ENCODE assay signal across 13 mouse cellular contexts in the genomic region with DNA sequence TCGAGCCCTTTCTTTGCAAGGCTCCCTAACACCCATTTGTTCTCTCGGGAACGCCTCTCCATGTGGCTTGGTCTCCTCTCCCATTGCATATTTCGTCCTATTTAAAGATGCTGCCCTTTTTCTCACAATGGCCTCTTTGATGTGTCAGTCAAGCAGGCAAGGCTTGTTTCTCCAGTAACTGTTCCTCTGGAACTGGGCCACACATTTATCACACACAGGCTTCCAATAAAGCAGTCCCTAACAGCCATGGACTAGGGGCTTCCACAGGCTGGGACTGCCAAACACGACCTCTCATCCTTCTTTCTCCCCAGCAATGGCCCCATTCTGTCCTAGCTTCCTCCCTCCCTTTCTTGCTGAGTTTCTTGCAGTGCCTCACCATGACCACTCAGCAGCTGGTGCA. TPM values are rescaled to one million over a fixed set of nuclear protein-coding genes. Genes with fewer than 3 reads are reported as not detected.
DNase-seq lines count a peak whose midpoint lies in the region; ATAC-seq and TF ChIP-seq lines count a peak whose summit lies in the region.
"Had no signal": no experiment of that assay in that cellular context is flagged by ENCODE, and none has a peak within 500 bp of the region (broad histone marks: within the 10 kb centered on the region; RNA-seq: fewer than 3 reads in every experiment).

No protein-coding gene starts in this region.

- intact Hi-C loops in left cerebral cortex, adult 2 months (cut with DNase I): no loop called here

- no peak overlapping the region for H3K9ac ChIP-seq in forebrain, embryonic 14.5 days (ENCODE audit: low read length)
- H3K9ac ChIP-seq in hindbrain, embryonic 16.5 days (ENCODE audit: low read depth, low read length): no peak overlapping the region
- H3K9ac ChIP-seq: kidney, embryonic 15.5 days; liver, embryonic 14.5 days had no signal

- no peak overlapping the region for H3K4me2 ChIP-seq in forebrain, embryonic 14.5 days (ENCODE audit: low read length)
- no peak overlapping the region for H3K4me2 ChIP-seq in hindbrain, embryonic 16.5 days (ENCODE audit: low read length)
- H3K4me2 ChIP-seq: kidney, embryonic 15.5 days had no signal

- peak; percentile 14 for ATAC-seq in forebrain, embryonic 14.5 days
- ATAC-seq in hindbrain, embryonic 16.5 days: peak; percentile 70

- no peak overlapping the region for H3K4me3 ChIP-seq in left cerebral cortex, adult 2 months
- H3K4me3 ChIP-seq in forebrain, embryonic 14.5 days (ENCODE audit: low read depth, low read length): no peak overlapping the region
- no peak overlapping the region for H3K4me3 ChIP-seq in hindbrain, embryonic 16.5 days (ENCODE audit: low read length)
- H3K4me3 ChIP-seq: kidney, embryonic 15.5 days had no signal

- H3K9me3 ChIP-seq in forebrain, embryonic 14.5 days (replicated peaks; ENCODE audit: control insufficient read depth, low read length): no peaks in the 10 kb centered on the region
- no peaks in the 10 kb centered on the region for H3K9me3 ChIP-seq in hindbrain, embryonic 16.5 days (ENCODE audit: control insufficient read depth, low read length)
- H3K9me3 ChIP-seq: kidney, embryonic 15.5 days had no signal

- H3K4me1 ChIP-seq in forebrain, embryonic 14.5 days (ENCODE audit: control insufficient read depth, insufficient read depth, low read length): peaks cover 5% of the 10 kb centered on the region; the same call in 1 of the 2 replicates
- H3K4me1 ChIP-seq in hindbrain, embryonic 16.5 days (ENCODE audit: control insufficient read depth, insufficient read depth, low read depth, low read length): peaks cover 5% of the 10 kb centered on the region

- H3K27ac ChIP-seq in left cerebral cortex, adult 2 months: peak overlapping the region; percentile 34; the same call in 1 of the 2 replicates
- H3K27ac ChIP-seq in forebrain, embryonic 14.5 days (ENCODE audit: low read depth, low read length): peak overlapping the region; percentile 68; the same call in 1 of the 2 replicates
- no peak overlapping the region; the same call in 1 of the 2 replicates for H3K27ac ChIP-seq in hindbrain, embryonic 16.5 days (ENCODE audit: low read depth, low read length)
- H3K27ac ChIP-seq: kidney, embryonic 15.5 days; liver, embryonic 14.5 days had no signal

- WGBS in forebrain, embryonic 14.5 days: 9% methylated on average over 5 of the region's 5 CpGs
- WGBS in hindbrain, embryonic 16.5 days: 7% methylated on average over 5 of the region's 5 CpGs

- no peak for DNase-seq in left cerebral cortex, adult 2 months (ENCODE audit: extremely low spot score in 1 of 2, low spot score in 2 of 2)
- DNase-seq in left cerebral cortex, adult 18-20 months (ENCODE audit: low spot score in 2 of 2): no peak
- peak; percentile 82 for DNase-seq in forebrain, embryonic 14.5 days (ENCODE audit: low spot score)
- DNase-seq in retina, embryonic 14.5 days (ENCODE audit: low spot score): peak; percentile 39
- no peak for DNase-seq in thymus, postnatal 36 days
- DNase-seq in yolk sac, embryonic 10.5 days (ENCODE audit: low spot score): no peak
- DNase-seq: gastrocnemius, postnatal 10 days; heart, postnatal 36 days; right cerebral cortex, adult 18-20 months had no signal

- no peak for TF ChIP-seq CTCF in left cerebral cortex, adult 2 months (IDR thresholded peaks at IDR 0.05)

- peaks cover 26% of the 10 kb centered on the region for H3K36me3 ChIP-seq in forebrain, embryonic 14.5 days (ENCODE audit: control insufficient read depth, insufficient read depth, low read length)
- peaks cover 20% of the 10 kb centered on the region for H3K36me3 ChIP-seq in hindbrain, embryonic 16.5 days (ENCODE audit: control insufficient read depth, insufficient read depth, low read length)

- H3K27me3 ChIP-seq in forebrain, embryonic 14.5 days (replicated peaks; ENCODE audit: control insufficient read depth, insufficient read depth, low read length): no peaks in the 10 kb centered on the region
- H3K27me3 ChIP-seq in hindbrain, embryonic 16.5 days (replicated peaks; ENCODE audit: control insufficient read depth, insufficient read depth, low read length): no peaks in the 10 kb centered on the region
- H3K27me3 ChIP-seq: kidney, embryonic 15.5 days had no signal

RNA-seq across cellular contexts. Expression of gene Nudt3, which starts 3.4 kb away (rescaled TPM):
- 100 to 1,000 TPM; 550 to 603 TPM for total RNA-seq in left cerebral cortex, adult 2 months (2021)
- total RNA-seq in left cerebral cortex, adult 18-20 months (2021): 100 to 1,000 TPM; 562 to 569 TPM
- polyA plus RNA-seq in forebrain, embryonic 14.5 days (2014; fragmentation: Nextera tagmentation; extraction: Ambion mirVana): 175 and 178 TPM in 2 replicates
- 253 and 269 TPM in 2 replicates for polyA plus RNA-seq in hindbrain, embryonic 16.5 days (2015; fragmentation: Nextera tagmentation; extraction: Ambion mirVana)

RNA-seq across cellular contexts. Expression of gene RPS10-NUDT3, which starts 8.3 kb away (rescaled TPM):
- total RNA-seq in left cerebral cortex, adult 2 months (2021): 1 to 10 TPM in 1 of 2 experiments, not detected in 1; 2.0 TPM
- not detected for total RNA-seq in left cerebral cortex, adult 18-20 months (2021)
- polyA plus RNA-seq in forebrain, embryonic 14.5 days (2014; fragmentation: Nextera tagmentation; extraction: Ambion mirVana): not detected in 2 replicates
- polyA plus RNA-seq in hindbrain, embryonic 16.5 days (2015; fragmentation: Nextera tagmentation; extraction: Ambion mirVana): not detected in 2 replicates
- total RNA-seq: gastrocnemius, postnatal 10 days; heart, postnatal 36 days; left cerebral cortex, postnatal 10 days had no signal
- polyA plus RNA-seq: kidney, embryonic 15.5 days; liver, embryonic 14.5 days had no signal

RNA-seq across cellular contexts. Expression of gene Rps10, which starts 9.8 kb away (rescaled TPM):
- total RNA-seq in left cerebral cortex, adult 2 months (2021): 100 to 1,000 TPM; 444 to 464 TPM
- 100 to 1,000 TPM; 498 to 500 TPM for total RNA-seq in left cerebral cortex, adult 18-20 months (2021)
- polyA plus RNA-seq in forebrain, embryonic 14.5 days (2014; fragmentation: Nextera tagmentation; extraction: Ambion mirVana): 603 and 789 TPM in 2 replicates
- polyA plus RNA-seq in hindbrain, embryonic 16.5 days (2015; fragmentation: Nextera tagmentation; extraction: Ambion mirVana): 404 and 408 TPM in 2 replicates

RNA-seq across cellular contexts. Expression of gene Pacsin1, which starts 28.6 kb away (rescaled TPM):
- 100 to 1,000 TPM; 436 to 459 TPM for total RNA-seq in left cerebral cortex, adult 2 months (2021)
- total RNA-seq in left cerebral cortex, adult 18-20 months (2021): 100 to 1,000 TPM; 429 to 433 TPM
- 22.2 and 25.2 TPM in 2 replicates for polyA plus RNA-seq in forebrain, embryonic 14.5 days (2014; fragmentation: Nextera tagmentation; extraction: Ambion mirVana)
- polyA plus RNA-seq in hindbrain, embryonic 16.5 days (2015; fragmentation: Nextera tagmentation; extraction: Ambion mirVana): 67.0 and 77.9 TPM in 2 replicates

Comparison
In these comparisons a context has a peak if more than half of its experiments do, and no peak if none do; other contexts are left out.
1. DNase-seq: peak in forebrain, embryonic 14.5 days (single experiment) and retina, embryonic 14.5 days (single experiment); none in left cerebral cortex, adult 2 months (0 of 2), left cerebral cortex, adult 18-20 months (0 of 2), thymus, postnatal 36 days (0 of 2) and yolk sac, embryonic 10.5 days (single experiment).